Mouse (Mus musculus) CH12.LX (cell line): ENCODE measurements at regions not wholly inside any gene's neighbourhood (a gene's known extent, or its start where the extent isn't known, plus 50 kb on each side); places are given as distances from the start of the nearest gene placed in this dataset.

ENCODE experiments used
- DNase-seq: peaks from one replicate; pipeline ENCODE4 v3.0.0-alpha.2; 2013; ENCODE audit errors: extremely low read depth
- H3K27ac ChIP-seq: 2 replicates; pipeline ENCODE4 v1.5.1; 2012; ENCODE audit warnings: low read depth, mild to moderate bottlenecking, control low read depth, moderate library complexity; ENCODE audit not compliant: insufficient read depth
- H3K27me3 ChIP-seq: replicated peaks from 2 replicates; pipeline ENCODE3; 2012; ENCODE audit warnings: inconsistent platforms
- H3K36me3 ChIP-seq, 2 experiments: replicated peaks in 1 of 2; 2 replicates each; pipeline versions ENCODE3 to v1.6.1; 2012; ENCODE audit warnings: inconsistent platforms in 1 of 2, low read length in 1 of 2, mild to moderate bottlenecking in 1 of 2, mixed read lengths in 1 of 2, moderate library complexity in 1 of 2; ENCODE audit not compliant: control insufficient read depth in 1 of 2, insufficient read depth in 1 of 2
- H3K4me1 ChIP-seq, 2 experiments: 2 replicates each; pipeline ENCODE4 v1.6.1; 2012; ENCODE audit warnings: inconsistent platforms in 1 of 2, moderate library complexity in 1 of 2; ENCODE audit not compliant: insufficient read depth in 2 of 2, control insufficient read depth in 1 of 2
- H3K4me2 ChIP-seq: 2 replicates; pipeline ENCODE4 v1.6.1; 2012; ENCODE audit warnings: low read depth, mild to moderate bottlenecking, control low read depth; ENCODE audit not compliant: poor library complexity, insufficient read depth, severe bottlenecking
- H3K4me3 ChIP-seq, 3 experiments: fragments of 150-350 bp in 1 of 3; sonication (generic) in 1 of 3; replicated peaks in 1 of 3; 2 replicates each; pipeline versions ENCODE3 to v1.5.1; 2011 to 2012; ENCODE audit warnings: low read depth in 2 of 3, low read length in 2 of 3, mild to moderate bottlenecking in 2 of 3, moderate library complexity in 2 of 3, control low read depth in 1 of 3, improper control_type of control experiment in 1 of 3, inconsistent platforms in 1 of 3, mixed read lengths in 1 of 3; ENCODE audit not compliant: poor library complexity in 1 of 3
- H3K79me2 ChIP-seq: replicated peaks from 2 replicates; pipeline ENCODE4 v1.6.1; 2012; ENCODE audit warnings: mild to moderate bottlenecking, moderate library complexity; ENCODE audit not compliant: control insufficient read depth, poor library complexity, insufficient read depth, severe bottlenecking; ENCODE audit errors: extremely low read depth
- H3K9ac ChIP-seq: 2 replicates; pipeline ENCODE4 v1.6.1; 2012; ENCODE audit warnings: low read depth, mild to moderate bottlenecking, control low read depth, moderate library complexity; ENCODE audit not compliant: insufficient read depth
- H3K9me3 ChIP-seq: replicated peaks from 2 replicates; pipeline ENCODE3; 2012; ENCODE audit warnings: low read length, inconsistent platforms, mixed read lengths
- CHD1 ChIP-seq: IDR thresholded peaks from 2 replicates; pipeline ENCODE4 v1.6.1; 2012; ENCODE audit warnings: low read depth, low read length, improper control_type of control experiment, inconsistent platforms
- CHD2 ChIP-seq: IDR thresholded peaks from 2 replicates; pipeline ENCODE4 v1.6.1; 2011; ENCODE audit warnings: low read length, improper control_type of control experiment
- EP300 ChIP-seq: IDR thresholded peaks from 2 replicates; pipeline ENCODE4 v1.6.1; 2011; ENCODE audit warnings: low read length, improper control_type of control experiment
- GABPA ChIP-seq: IDR thresholded peaks from 2 replicates; pipeline ENCODE4 v1.6.1; 2012; ENCODE audit warnings: low read depth, low read length, improper control_type of control experiment, inconsistent platforms; ENCODE audit not compliant: insufficient replicate concordance
- HCFC1 ChIP-seq: IDR thresholded peaks from 2 replicates; pipeline ENCODE4 v1.6.1; 2012; ENCODE audit warnings: low read depth, mild to moderate bottlenecking, inconsistent platforms, low read length, improper control_type of control experiment
- KAT2A ChIP-seq: IDR thresholded peaks from 2 replicates; pipeline ENCODE4 v1.6.1; 2012; ENCODE audit warnings: low read length, improper control_type of control experiment, inconsistent platforms; ENCODE audit not compliant: insufficient replicate concordance
- MAFK ChIP-seq: IDR thresholded peaks from 2 replicates; pipeline ENCODE4 v1.6.1; 2011; ENCODE audit warnings: low read length, improper control_type of control experiment; ENCODE audit not compliant: insufficient replicate concordance
- MAZ ChIP-seq: IDR thresholded peaks from 2 replicates; pipeline ENCODE4 v1.6.1; 2012; ENCODE audit warnings: low read depth, mild to moderate bottlenecking, inconsistent platforms, low read length, improper control_type of control experiment, moderate library complexity
- MXI1 ChIP-seq: IDR thresholded peaks from 2 replicates; pipeline ENCODE4 v1.6.1; 2011; ENCODE audit warnings: mild to moderate bottlenecking, low read depth, low read length, improper control_type of control experiment
- MYC ChIP-seq: IDR thresholded peaks from 2 replicates; pipeline ENCODE4 v1.6.1; 2011; ENCODE audit warnings: low read depth, mild to moderate bottlenecking, improper control_type of control experiment, low read length
- NRF1 ChIP-seq: IDR thresholded peaks from 2 replicates; pipeline ENCODE4 v1.6.1; 2014; ENCODE audit warnings: low read depth, mild to moderate bottlenecking, inconsistent platforms, low read length, improper control_type of control experiment, moderate library complexity
- POLR2A ChIP-seq: IDR thresholded peaks from 2 replicates; pipeline ENCODE4 v1.6.1; 2011; ENCODE audit warnings: low read depth, mild to moderate bottlenecking, improper control_type of control experiment, low read length
- SIN3A ChIP-seq: IDR thresholded peaks from 2 replicates; pipeline ENCODE4 v1.6.1; 2012; ENCODE audit warnings: low read length, improper control_type of control experiment, inconsistent platforms
- SMC3 ChIP-seq: IDR thresholded peaks from 2 replicates; pipeline ENCODE4 v1.6.1; 2011; ENCODE audit warnings: low read depth, low read length, improper control_type of control experiment
- UBTF ChIP-seq: IDR thresholded peaks from 2 replicates; pipeline ENCODE4 v1.6.1; 2012; ENCODE audit warnings: low read depth, mild to moderate bottlenecking, inconsistent platforms, low read length, improper control_type of control experiment, moderate library complexity
- USF1 ChIP-seq: IDR thresholded peaks from 2 replicates; pipeline ENCODE4 v1.6.1; 2014; ENCODE audit warnings: low read depth, mild to moderate bottlenecking, inconsistent platforms, low read length, improper control_type of control experiment
- ZC3H11A ChIP-seq: IDR thresholded peaks from 2 replicates; pipeline ENCODE4 v1.6.1; 2012; ENCODE audit warnings: low read depth, mild to moderate bottlenecking, inconsistent platforms, low read length, improper control_type of control experiment
- ZMIZ1 ChIP-seq: IDR thresholded peaks from 2 replicates; pipeline ENCODE4 v1.6.1; 2012; ENCODE audit warnings: low read depth, mild to moderate bottlenecking, inconsistent platforms, low read length, improper control_type of control experiment
- dilution Hi-C: fragments of 300-500 bp; cut with MboI; formaldehyde crosslinking; loops from 2 replicates; pipeline ENCODE4 v1.14.3; 2020; ENCODE audit warnings: low sequenced_read_pairs; ENCODE audit not compliant: extremely low pct_unique_long_range_greater_than_20kb, extremely low pct_ligation_motif_present
- in situ Hi-C: fragments of 300-500 bp; cut with MboI; formaldehyde crosslinking; loops from 3 replicates; pipeline ENCODE4 v1.14.3; 2019; ENCODE audit warnings: low sequenced_read_pairs, low pct_ligation_motif_present, low pct_unique_long_range_greater_than_20kb, mixed read lengths

GRCm38 (mm10) chr1:105084556-105084955 is 272.0 kb downstream of the Rnf152 start:
- Histone ChIP-seq H3K4me1 (no peaks in the 10 kb centered on the region), H3K4me2 (no peak overlapping the region), H3K36me3 (no peaks in the 10 kb centered on the region), H3K9me3 (no peaks in the 10 kb centered on the region), H3K27ac (no peak overlapping the region), H3K27me3 (peaks cover 32% of the 10 kb centered on the region), H3K79me2 (no peaks in the 10 kb centered on the region), H3K9ac (no peak overlapping the region), H3K4me3 (no peak overlapping the region)
- dilution Hi-C loops, result no loop called here
- in situ Hi-C loops, result no loop called here
- TF ChIP-seq ZMIZ1 (no peak), MAZ (no peak), MYC (no peak), MAFK (no peak)
- no peak for DNase-seq

DNA sequence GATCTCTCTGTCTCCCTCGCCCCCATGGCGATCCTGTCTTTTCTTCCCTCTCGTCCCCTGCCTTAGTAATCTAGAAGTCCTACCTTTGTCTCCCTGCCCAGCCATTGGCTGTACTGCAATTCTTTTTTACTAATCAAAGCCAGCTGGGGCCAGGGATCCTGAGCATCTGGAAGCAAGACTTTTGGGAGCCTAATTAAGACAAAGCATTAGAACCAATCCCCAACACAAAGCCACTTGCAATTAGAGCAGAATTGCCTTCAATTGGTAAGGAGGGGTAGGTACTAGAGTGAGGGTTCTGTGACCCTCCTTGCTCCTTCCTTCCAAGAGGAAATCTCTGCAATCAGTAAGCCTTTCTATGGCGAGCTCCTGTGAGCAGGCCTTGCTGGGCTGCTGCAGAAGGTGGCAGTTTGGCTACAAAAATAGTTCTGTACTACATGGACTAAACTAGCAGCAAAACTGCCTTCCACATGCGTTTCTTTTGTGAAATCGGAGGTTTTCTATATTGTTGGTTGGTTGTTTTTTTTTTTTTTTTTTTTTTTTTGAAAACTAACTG is 272.9 kb downstream of the Rnf152 start:
- no peak overlapping the region for H3K27ac ChIP-seq
- H3K9me3 ChIP-seq, result no peaks in the 10 kb centered on the region
- no peak overlapping the region for H3K4me3 ChIP-seq
- no peak overlapping the region for H3K9ac ChIP-seq
- H3K36me3 ChIP-seq, result no peaks in the 10 kb centered on the region
- in situ Hi-C loops (no loop called here), dilution Hi-C loops (no loop called here)
- no peaks in the 10 kb centered on the region for H3K4me1 ChIP-seq
- no peak for DNase-seq
- H3K27me3 ChIP-seq, result peaks cover 32% of the 10 kb centered on the region
- TF ChIP-seq SIN3A (no peak), ZMIZ1 (no peak), EP300 (no peak), SMC3 (no peak), MAZ (no peak), HCFC1 (no peak), ZC3H11A (no peak), CHD2 (no peak), KAT2A (no peak), UBTF (no peak), POLR2A (no peak), USF1 (no peak), GABPA (no peak), CHD1 (no peak), NRF1 (no peak), MXI1 (no peak)
- H3K4me2 ChIP-seq, result no peak overlapping the region
- no peaks in the 10 kb centered on the region for H3K79me2 ChIP-seq
